Mouse (Mus musculus) adrenal gland (tissue): ENCODE measurements around the gene Krt222.

Experiments used
- intact Hi-C: fragments of 180-260 bp; cut with DNase I; formaldehyde crosslinking; loops from one replicate; pipeline ENCODE4 v1.15.1; 2025

Gene Krt222

DNA sequence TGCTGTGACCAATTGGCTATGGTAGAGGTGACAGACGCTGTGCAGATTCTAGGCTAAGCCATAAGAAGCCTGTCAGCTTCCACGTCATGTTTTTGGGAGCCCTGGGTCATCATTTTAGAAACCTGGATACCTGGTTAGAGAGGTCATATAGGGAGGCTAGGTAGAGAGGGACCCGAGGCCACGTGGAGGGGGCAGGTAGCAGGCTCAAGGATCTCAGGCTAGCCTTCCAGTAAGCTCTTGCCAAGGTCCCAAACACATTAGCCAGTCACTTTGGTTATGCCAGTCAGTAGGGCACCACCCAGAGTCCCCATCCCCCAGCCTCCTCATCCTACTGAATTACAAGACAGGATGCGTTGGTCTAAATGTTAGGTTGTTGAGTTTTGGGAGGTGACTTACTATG is 1.8 kb downstream of the Krt222 start:
- intact Hi-C loops: no loop called here

DNA sequence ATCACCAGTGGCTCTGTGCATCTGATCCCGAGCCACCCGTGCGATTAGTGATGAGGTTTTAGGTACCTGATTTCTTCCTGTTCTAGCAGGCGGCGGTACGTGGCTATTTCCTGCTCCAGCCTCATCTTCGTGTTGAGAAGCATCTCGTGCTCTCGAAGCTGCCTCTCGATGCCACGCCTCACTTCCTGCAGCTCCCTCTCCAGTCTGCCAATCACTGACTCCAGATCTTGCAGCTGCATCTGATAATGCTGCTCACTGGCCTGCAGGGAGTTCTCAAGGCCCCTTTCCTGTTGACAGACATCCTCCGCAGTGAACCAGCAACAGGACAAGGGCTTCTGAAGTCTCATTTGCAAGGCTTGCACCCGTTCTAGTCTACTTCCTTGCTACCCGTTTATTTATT is 5.4 kb downstream of the Krt222 start:
- intact Hi-C loops: no loop called here

DNA sequence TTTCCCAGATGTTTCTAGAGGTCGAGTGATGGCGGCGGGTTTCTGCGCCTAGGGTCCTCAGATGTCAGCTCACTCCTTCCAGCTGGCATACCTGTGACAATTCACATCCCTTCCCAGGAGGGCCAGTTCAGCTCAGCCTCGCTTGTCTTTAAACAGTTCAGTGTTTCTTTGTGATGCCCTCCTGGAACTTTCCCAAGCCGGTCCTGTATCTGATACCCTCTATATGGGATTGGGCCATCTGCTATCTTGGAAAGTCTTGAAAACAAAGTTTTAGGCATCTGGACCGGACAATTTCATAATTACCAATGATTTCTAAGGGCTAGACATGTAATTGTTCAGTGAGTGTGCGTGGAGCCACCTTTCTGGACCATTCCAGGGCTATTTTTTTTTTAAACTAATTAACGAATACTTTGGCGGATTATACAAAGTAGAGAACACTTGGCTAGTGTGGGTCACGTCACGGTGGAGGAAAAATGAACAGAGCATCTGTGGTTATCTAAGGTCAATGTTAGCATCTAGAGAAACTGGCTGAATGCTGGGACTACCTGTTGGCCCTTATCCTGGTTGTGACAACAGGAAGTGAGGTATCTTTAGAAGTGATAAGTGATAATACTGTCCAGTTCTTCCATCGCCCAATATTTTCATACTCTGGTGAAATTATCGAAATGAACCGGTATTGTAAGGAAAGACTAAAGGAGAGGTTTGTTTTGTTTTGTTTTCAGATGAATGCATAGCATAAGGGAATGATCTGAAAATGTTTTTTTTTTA is 12.7 kb downstream of the Krt222 start:
- intact Hi-C loops: no loop called here

- intact Hi-C loops: no loop called here
Observed at GRCm38 (mm10) chr11:99230261-99231048, 13.4 kb downstream of the Krt222 start, which contains the start of gene Smarce1. Gene Smarce1 (minus strand): TSS chr11:99231017.

GRCm38 (mm10) chr11:99229641-99230260 is 14.1 kb downstream of the Krt222 start:
- intact Hi-C loops: no loop called here

- intact Hi-C loops: no loop called here
Observed at GRCm38 (mm10) chr11:99226298-99226697, 17.6 kb downstream of the Krt222 start.

DNA sequence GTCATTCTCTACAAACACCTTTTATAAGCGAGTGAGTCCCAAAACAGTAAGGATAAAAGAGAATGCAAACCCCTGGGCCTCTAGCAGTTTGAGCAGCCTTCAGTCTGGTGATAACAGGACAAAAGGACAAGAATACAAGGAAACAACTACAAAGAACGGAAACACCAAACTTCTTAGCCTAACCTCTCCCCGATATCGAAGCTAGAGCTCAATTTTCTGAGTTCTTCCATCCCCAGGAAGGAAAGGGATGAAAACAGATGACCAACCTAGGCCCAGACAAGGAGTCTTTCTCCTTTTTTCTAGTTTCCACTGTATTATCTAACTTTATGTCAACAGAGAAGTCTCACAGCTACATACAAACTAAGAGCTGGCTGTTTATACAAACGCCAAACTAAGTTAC is 20.6 kb downstream of the Krt222 start:
- intact Hi-C loops: no loop called here

DNA sequence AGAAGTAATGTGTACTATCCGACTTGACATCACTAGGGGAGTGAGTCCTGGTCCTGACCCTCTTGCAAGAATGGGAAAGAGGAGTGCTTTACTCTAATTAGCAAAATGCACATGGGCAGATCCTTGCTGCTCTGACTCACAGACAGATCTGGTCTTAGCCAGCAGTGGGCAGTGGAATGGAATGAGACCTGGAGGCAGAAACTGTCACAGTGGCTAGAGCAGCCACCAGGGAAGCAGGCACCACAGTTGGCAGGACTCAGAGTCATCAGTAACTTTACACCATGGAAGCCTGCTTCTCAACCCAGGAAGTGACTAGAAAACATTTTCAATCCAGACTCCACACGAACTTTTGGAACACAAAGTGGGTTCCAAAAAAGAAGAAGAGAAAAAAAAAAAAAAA is 22.1 kb downstream of the Krt222 start:
- intact Hi-C loops: no loop called here

DNA sequence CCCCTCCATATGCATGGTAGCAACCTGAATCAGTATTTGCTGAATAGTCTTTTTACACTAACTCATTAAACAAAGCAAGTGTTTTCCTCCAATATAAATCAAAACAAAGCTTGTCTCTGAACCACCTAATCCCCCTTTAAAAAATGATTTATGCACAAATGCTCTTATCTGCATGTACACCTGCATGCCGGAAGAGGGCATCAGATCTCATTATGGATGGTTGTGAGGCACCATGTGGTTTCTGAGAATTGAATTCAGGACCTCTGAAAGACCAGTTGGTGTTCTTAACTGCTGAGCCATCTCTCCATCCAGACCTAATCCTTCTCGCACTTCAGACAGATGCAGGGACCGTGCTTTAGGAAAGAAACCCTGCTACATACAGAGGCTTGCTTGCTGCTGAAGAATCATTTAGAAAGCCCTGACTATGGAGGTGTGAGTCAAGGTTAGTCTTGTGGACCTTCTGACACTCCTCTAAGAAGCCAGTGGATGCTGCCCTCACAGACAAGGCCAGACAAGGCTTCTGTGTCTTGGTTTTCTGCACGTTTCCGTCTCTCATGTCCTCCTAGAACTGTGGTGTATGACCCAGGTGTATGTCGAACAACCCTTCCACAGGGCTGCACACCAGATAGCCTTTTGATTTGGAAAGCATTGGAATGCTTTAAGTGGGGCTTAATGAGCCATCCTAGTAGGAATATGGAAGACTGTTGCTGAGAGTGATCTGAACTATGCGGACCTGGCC is 26.5 kb downstream of the Krt222 start:
- intact Hi-C loops: no loop called here

DNA sequence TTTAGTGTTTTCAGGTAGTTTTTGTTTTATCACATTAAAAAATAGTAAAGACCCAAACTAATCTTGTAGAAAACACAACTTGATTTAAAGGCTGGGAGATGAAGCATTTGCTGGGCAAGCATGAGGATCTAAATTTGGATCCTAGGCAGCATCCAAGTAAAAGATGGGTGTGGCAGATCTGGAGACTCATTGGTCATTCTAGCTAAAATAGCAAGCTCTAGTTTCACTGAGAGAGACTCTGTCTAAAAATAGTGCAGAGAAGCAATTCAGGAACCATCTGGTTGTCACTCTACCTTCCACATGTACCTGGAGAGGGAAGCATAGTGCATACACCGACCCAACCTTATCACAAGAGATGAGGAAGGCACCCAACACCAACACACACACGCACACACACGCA is 27.7 kb downstream of the Krt222 start:
- intact Hi-C loops: no loop called here

- intact Hi-C loops: no loop called here
Observed at GRCm38 (mm10) chr11:99212693-99213092, 31.2 kb downstream of the Krt222 start.

GRCm38 (mm10) chr11:99211964-99212363 is 31.9 kb downstream of the Krt222 start:
- intact Hi-C loops: no loop called here

- intact Hi-C loops: no loop called here
Observed at GRCm38 (mm10) chr11:99208105-99208669, 35.7 kb downstream of the Krt222 start.

- intact Hi-C loops: no loop called here
Observed at GRCm38 (mm10) chr11:99207449-99207848, 36.4 kb downstream of the Krt222 start.

DNA sequence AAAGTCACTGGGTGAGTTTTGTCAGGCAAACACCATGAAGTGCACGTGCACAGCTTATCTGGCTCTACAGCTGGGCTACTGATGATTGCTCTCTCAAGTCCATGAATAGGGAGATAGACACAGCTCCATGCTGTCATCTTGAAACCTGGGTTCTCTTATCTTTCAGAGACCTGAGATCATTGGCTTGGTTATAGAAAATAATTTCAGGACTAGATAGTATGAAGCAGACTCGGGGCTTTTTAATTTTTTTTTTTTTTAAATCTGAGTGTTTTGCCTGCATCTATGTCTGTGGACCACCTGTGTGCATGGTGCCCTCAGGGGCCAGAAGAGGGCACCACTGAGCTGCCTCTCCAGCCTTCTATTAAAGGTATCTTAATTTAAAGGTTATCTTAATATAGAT is 36.9 kb downstream of the Krt222 start:
- intact Hi-C loops: no loop called here

GRCm38 (mm10) chr11:99189154-99189582 is 54.7 kb downstream of the Krt222 start:
- intact Hi-C loops: no loop called here

DNA sequence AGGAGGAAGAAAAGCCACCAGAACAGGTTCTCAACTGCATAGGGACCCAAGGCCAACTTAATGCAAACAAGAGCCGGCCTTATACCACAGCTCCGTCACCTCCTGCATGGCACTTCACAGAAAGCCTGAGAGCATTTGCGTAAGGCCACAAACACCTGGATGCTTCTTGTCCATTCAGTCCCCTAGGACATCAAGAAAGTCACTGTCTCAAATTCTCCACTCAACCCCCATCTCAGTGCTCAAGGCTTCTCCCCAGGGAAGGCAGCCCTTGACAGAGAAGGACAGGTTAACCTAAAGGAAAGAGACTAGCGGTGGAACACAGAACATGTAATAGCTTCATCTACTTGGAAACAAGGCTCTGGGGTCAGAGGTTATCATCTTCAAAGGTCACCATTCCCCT is 56.5 kb downstream of the Krt222 start:
- intact Hi-C loops: no loop called here

DNA sequence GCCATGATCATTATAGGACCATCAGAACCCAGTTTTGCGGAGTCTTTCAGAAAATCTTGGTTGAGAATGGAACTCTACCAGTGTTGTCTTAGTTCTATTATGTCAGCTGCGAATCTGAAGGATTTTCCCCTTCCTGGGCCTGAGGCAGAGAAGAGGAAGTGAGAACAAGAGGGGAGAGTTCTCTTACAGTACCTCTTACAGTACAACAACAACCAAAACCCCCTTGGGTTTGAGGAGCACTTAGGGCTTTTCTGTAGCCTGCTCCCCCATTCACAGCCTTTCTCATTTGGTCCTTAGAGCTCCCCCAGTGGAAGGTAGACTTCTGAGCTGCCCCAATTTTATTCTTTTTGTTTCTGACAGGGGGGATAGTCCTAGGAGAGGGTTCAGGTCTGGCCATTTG is 57.0 kb downstream of the Krt222 start:
- intact Hi-C loops: no loop called here
